Mouse (Mus musculus) myocyte (in vitro differentiated cells): ENCODE results near the gene Meis1.

Experiments
- MAX ChIP-seq: IDR thresholded peaks from one replicate; pipeline ENCODE4 v1.6.1; 2011; ENCODE audit warnings: low read depth, mild to moderate bottlenecking, control low read depth
- POLR2A ChIP-seq: IDR thresholded peaks from one replicate; pipeline ENCODE4 v1.6.1; 2011; ENCODE audit warnings: low read depth, mild to moderate bottlenecking, control low read depth, moderate library complexity; ENCODE audit not compliant: insufficient read length
- POLR2AphosphoS2 ChIP-seq: IDR thresholded peaks from one replicate; pipeline ENCODE4 v1.6.1; 2011; ENCODE audit warnings: low read depth, control low read depth; ENCODE audit not compliant: insufficient read length

- no peak for TF ChIP-seq MAX
- TF ChIP-seq POLR2A, result no peak
- no peak for TF ChIP-seq POLR2AphosphoS2
These were observed 73.7 kb downstream of the Meis1 start for GRCm38 (mm10) chr11:18944972-18945625.
